Mouse (Mus musculus) frontal cortex, postnatal 14 days (tissue): ENCODE data around the gene Jade1.

ENCODE experiments used
- DNase-seq, 2 experiments: peaks; one replicate each; pipeline ENCODE4 v3.0.0; 2022; ENCODE audit warnings: low spot score in 2 of 2

Jade1 gene

GRCm38 (mm10) chr3:41577240-41577639 is 21.7 kb downstream of the Jade1 start:
- DNase-seq, result no peak

- no peak for DNase-seq
Measured at GRCm38 (mm10) chr3:41579873-41580272, 24.3 kb downstream of the Jade1 start.

- no peak for DNase-seq
Measured at GRCm38 (mm10) chr3:41580401-41581323, 25.1 kb downstream of the Jade1 start.

- DNase-seq, result no peak
Measured at GRCm38 (mm10) chr3:41581436-41581835, 25.9 kb downstream of the Jade1 start.

- no peak for DNase-seq
Measured at GRCm38 (mm10) chr3:41582256-41582655, 26.7 kb downstream of the Jade1 start.

GRCm38 (mm10) chr3:41583092-41583491 is 27.6 kb downstream of the Jade1 start:
- no peak for DNase-seq

GRCm38 (mm10) chr3:41583621-41584020 is 28.1 kb downstream of the Jade1 start:
- DNase-seq, result no peak

GRCm38 (mm10) chr3:41585548-41585947 is 30.0 kb downstream of the Jade1 start:
- DNase-seq, result no peak

GRCm38 (mm10) chr3:41586330-41586729 is 30.8 kb downstream of the Jade1 start:
- no peak for DNase-seq

GRCm38 (mm10) chr3:41586917-41587316 is 31.4 kb downstream of the Jade1 start:
- no peak for DNase-seq

- DNase-seq, result no peak
Measured at GRCm38 (mm10) chr3:41587588-41587987, 32.1 kb downstream of the Jade1 start.

GRCm38 (mm10) chr3:41588495-41588894 is 33.0 kb downstream of the Jade1 start:
- DNase-seq, result no peak

GRCm38 (mm10) chr3:41589246-41589914 is 33.8 kb downstream of the Jade1 start:
- DNase-seq, result no peak

GRCm38 (mm10) chr3:41589988-41590387 is 34.5 kb downstream of the Jade1 start:
- DNase-seq, result no peak

GRCm38 (mm10) chr3:41590695-41591559 is 35.4 kb downstream of the Jade1 start:
- no peak for DNase-seq

- DNase-seq, result no peak
Measured at GRCm38 (mm10) chr3:41591651-41592170, 36.2 kb downstream of the Jade1 start.

GRCm38 (mm10) chr3:41592805-41593204 is 37.3 kb downstream of the Jade1 start:
- DNase-seq, result no peak

GRCm38 (mm10) chr3:41594097-41594879 is 38.8 kb downstream of the Jade1 start:
- DNase-seq, result no peak

GRCm38 (mm10) chr3:41595010-41595409 is 39.5 kb downstream of the Jade1 start:
- DNase-seq, result no peak

- no peak for DNase-seq
Measured at GRCm38 (mm10) chr3:41597036-41597435, 41.5 kb downstream of the Jade1 start.

GRCm38 (mm10) chr3:41598412-41598811 is 42.9 kb downstream of the Jade1 start:
- DNase-seq, result no peak
